Mouse (Mus musculus): ENCODE data around the gene Dmrt3. TPM values are rescaled to one million over a fixed set of nuclear protein-coding genes. Genes with fewer than 3 reads are reported as not detected.

The Dmrt3 gene
- not detected in 2 replicates for polyA plus RNA-seq (2015; fragmentation: Nextera tagmentation; extraction: Ambion mirVana)

DNA sequence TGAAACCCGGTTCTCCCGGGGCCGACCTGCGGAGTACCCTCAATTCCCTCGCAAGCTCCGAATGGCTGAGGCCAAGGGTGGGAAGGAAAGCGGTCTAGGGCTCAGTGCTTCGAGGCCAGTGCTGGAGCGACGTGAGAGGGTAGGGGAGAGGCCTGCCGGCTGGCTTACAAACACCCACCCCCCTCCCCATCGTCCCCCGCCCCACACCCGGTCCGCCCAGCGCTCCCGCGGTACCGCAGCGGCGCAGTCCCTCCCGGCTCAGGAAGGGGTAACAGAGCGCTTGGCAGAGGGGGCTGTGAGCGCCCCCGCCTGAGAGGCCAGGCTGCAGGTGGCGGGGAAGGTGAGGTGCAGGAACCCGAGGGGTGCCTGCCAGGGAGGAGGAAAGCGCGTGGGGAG is at the start of gene Dmrt3:
TSS of gene Dmrt3 (plus strand) at position 287 of the 396 bp plus-strand sequence.
- no peak within 1 kb of the TSS for H3K27ac ChIP-seq (replicated peaks)
- no peak for ATAC-seq (ENCODE audit: insufficient read depth)
- H3K9me3 ChIP-seq (replicated peaks) = no peaks in the 10 kb centered on the region
- peaks cover 99% of the 10 kb centered on the region for H3K27me3 ChIP-seq
- H3K36me3 ChIP-seq (replicated peaks) = no peaks in the 10 kb centered on the region
- H3K4me2 ChIP-seq = peak within 1 kb of the TSS; percentile 46
- H3K4me3 ChIP-seq (replicated peaks) = peak within 1 kb of the TSS; percentile 21
- H3K9ac ChIP-seq = no peak within 1 kb of the TSS
- H3K4me1 ChIP-seq (replicated peaks) = peaks cover 21% of the 10 kb centered on the region
- 1% methylated on average over 27 of the region's 29 CpGs for WGBS (ENCODE audit: insufficient replicate concordance)

DNA sequence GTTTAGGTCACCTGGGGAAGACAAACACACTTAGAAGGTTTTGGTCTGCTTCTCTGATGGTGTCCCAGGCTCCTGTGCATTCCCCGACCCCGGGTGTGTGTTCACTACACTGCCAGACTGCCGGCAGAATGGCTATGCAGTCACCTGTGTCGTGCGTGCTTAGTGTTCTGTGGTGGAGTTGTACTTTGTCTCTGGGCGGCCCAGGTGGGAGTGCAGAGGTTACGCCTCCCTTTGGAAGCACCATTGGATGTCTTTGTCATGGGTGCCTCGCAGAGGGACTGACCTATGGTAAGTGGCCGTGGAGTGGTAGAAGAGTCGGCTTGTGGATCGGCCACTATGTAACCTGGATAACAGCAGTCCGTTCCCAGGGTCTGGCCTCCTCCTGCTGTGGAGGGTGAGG is 45.7 kb upstream of the Dmrt3 start:
- 55% methylated on average over 12 of the region's 12 CpGs for WGBS (ENCODE audit: insufficient replicate concordance)
- Histone ChIP-seq H3K27me3 (no peaks in the 10 kb centered on the region), H3K9me3 (replicated peaks) (no peaks in the 10 kb centered on the region), H3K4me2 (no peak overlapping the region), H3K9ac (no peak overlapping the region), H3K4me3 (replicated peaks) (no peak overlapping the region), H3K36me3 (replicated peaks) (no peaks in the 10 kb centered on the region), H3K27ac (replicated peaks) (no peak overlapping the region), H3K4me1 (replicated peaks) (no peaks in the 10 kb centered on the region)
- no peak for ATAC-seq (ENCODE audit: insufficient read depth)

DNA sequence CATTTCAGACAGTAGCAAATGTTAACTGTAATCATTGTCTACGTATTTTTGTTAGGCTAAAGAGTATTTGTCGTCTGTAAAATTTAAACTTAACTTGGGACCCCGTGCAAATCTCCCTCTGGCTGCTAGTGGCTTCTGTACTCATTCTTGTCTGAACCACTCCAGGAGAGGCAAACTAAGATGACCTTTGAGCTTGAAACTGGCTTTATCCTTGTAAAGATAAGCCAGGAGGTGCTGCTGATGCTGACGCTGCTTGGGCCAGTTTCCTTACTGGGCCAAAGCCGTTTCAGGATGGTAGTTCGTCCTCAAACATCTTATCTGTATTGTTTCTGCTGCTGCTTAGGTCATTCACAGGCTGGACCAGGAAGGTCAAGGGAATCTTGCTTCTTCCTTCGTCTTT is 40.3 kb upstream of the Dmrt3 start:
- ATAC-seq (ENCODE audit: insufficient read depth) = no peak
- Histone ChIP-seq H3K27me3 (peaks cover 16% of the 10 kb centered on the region), H3K4me2 (no peak overlapping the region), H3K4me3 (replicated peaks) (no peak overlapping the region), H3K27ac (replicated peaks) (no peak overlapping the region), H3K9me3 (replicated peaks) (no peaks in the 10 kb centered on the region), H3K36me3 (replicated peaks) (no peaks in the 10 kb centered on the region), H3K4me1 (replicated peaks) (no peaks in the 10 kb centered on the region), H3K9ac (no peak overlapping the region)
- WGBS (ENCODE audit: insufficient replicate concordance) = 55% methylated on average over 7 of the region's 7 CpGs

DNA sequence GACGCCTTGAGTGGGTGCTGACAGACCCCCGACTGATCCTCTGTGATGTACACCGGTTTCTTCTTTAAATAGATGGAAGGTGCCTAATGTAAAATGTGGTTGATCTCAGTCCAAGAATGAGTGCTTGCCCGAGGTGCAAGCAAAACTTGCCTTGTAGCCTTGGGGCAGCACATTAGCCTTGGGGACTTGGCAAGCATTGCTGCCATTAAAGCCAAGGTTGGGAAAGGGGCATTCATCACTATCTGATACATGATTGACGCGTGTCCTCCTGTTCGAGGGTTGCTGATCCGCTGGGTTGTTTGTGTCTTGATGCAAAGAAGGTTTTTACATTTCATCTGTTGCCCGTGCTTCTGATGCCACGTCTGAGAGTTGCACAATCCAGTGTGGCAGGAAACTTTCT is 35.7 kb upstream of the Dmrt3 start:
- Histone ChIP-seq H3K4me2 (no peak overlapping the region), H3K27ac (replicated peaks) (no peak overlapping the region), H3K9ac (no peak overlapping the region), H3K4me3 (replicated peaks) (no peak overlapping the region), H3K9me3 (replicated peaks) (no peaks in the 10 kb centered on the region), H3K36me3 (replicated peaks) (no peaks in the 10 kb centered on the region), H3K4me1 (replicated peaks) (0 out of 2 replicates have a peak, but pooled peaks cover 3% of the 10 kb centered on the region), H3K27me3 (peaks cover 35% of the 10 kb centered on the region)
- no peak for ATAC-seq (ENCODE audit: insufficient read depth)
- WGBS (ENCODE audit: insufficient replicate concordance) = 37% methylated on average over 10 of the region's 10 CpGs

DNA sequence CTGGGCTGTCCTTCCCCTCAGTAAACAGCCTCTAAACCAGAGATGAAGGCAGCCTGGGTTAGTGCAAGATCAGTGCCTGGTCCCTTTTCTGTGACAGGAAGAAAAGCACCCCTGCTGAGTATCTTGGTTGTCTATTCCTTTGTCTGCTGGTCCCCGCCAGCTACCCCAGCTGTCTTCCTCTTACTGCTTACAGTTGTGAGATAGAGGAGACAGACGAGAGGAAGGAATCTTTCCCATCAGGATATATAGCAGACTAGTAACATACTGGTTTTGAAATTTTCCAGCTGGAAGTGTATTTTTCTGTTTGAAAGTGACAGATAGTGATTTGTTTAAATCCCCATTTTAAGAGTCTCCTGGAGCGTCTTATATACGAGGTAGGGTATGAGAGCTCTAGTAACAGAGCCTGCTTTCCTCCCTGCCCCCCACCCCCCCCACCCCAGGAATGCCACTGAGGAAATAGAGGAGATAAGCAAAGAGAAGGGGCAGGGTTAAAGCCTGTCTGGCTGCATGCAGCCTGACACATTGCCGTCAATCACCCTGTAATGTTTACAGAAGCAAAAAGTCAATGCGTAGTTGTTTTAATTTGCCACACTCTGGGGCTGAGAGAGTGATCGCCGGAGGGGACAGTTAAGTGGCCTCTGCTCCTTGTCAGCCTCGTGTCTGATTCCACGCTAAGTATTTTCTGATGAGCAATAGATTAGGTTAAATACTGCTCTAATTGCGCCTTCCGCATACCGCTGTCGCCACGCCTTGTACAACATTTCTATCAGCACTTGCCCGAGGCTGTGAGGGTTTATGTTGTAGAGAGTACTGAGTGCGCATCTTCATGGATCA is 34.9 kb upstream of the Dmrt3 start:
- H3K4me3 ChIP-seq (replicated peaks) = no peak overlapping the region
- WGBS (ENCODE audit: insufficient replicate concordance) = 10% methylated on average over 17 of the region's 17 CpGs

DNA sequence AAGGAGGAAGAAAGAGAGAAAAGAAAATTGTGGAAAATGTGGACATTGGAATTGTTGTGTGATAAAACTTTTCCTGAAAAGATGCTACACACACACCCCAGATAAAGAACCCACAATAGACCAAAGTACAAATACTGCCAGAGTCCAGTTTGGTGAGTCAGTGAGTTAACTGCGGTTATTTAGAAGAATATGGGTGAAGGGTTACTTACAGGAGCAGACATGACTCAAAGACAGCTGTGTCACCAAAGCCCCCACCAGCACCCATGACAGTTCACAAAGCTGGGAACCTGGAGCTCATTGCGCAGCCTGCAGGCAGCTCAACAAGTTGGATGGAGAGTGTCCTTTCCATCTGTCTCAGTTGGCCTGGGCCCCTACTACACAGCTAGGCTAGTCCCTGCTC is 31.7 kb upstream of the Dmrt3 start:
- WGBS (ENCODE audit: insufficient replicate concordance) = 87% methylated on average over 2 of the region's 2 CpGs
- no peaks in the 10 kb centered on the region for H3K36me3 ChIP-seq (replicated peaks)
- peaks cover 29% of the 10 kb centered on the region for H3K27me3 ChIP-seq
- H3K27ac ChIP-seq (replicated peaks) = no peak overlapping the region
- no peak overlapping the region for H3K9ac ChIP-seq
- no peak overlapping the region for H3K4me3 ChIP-seq (replicated peaks)
- 0 out of 2 replicates have a peak, but pooled peaks cover 3% of the 10 kb centered on the region for H3K4me1 ChIP-seq (replicated peaks)
- H3K4me2 ChIP-seq = no peak overlapping the region
- no peaks in the 10 kb centered on the region for H3K9me3 ChIP-seq (replicated peaks)
- ATAC-seq (ENCODE audit: insufficient read depth) = no peak

More for the DNA sequence above, 34.9 kb upstream of the Dmrt3 start:
- H3K4me1 ChIP-seq (replicated peaks) = 0 out of 2 replicates have a peak, but pooled peaks cover 3% of the 10 kb centered on the region
- peaks cover 35% of the 10 kb centered on the region for H3K27me3 ChIP-seq
- no peak overlapping the region for H3K9ac ChIP-seq
- H3K36me3 ChIP-seq (replicated peaks) = no peaks in the 10 kb centered on the region
- peak overlapping the region; percentile 13 for H3K4me2 ChIP-seq
- H3K9me3 ChIP-seq (replicated peaks) = no peaks in the 10 kb centered on the region
- ATAC-seq (ENCODE audit: insufficient read depth) = no peak
- no peak overlapping the region for H3K27ac ChIP-seq (replicated peaks)

DNA sequence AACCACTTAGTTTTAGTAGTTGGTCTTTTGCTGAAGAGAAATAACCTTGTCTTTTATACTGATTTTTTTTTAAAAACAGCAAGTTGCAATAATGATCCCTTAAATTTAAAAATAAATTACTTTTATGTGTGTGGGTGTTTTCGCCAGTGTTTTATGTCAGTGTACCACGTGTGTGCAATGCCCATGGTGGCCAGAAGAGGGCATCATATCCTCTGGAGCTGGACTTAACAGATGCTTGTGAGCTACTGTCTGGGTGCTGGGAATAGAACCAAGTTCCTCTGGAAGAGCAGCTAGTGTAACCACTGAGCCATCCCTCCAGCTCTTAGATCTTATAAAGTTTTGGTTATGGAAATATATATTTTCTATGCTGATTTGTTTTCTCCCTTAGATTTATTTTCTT is 30.7 kb upstream of the Dmrt3 start:
- Histone ChIP-seq H3K9ac (no peak overlapping the region), H3K9me3 (replicated peaks) (no peaks in the 10 kb centered on the region), H3K4me2 (no peak overlapping the region), H3K27ac (replicated peaks) (no peak overlapping the region), H3K36me3 (replicated peaks) (no peaks in the 10 kb centered on the region), H3K4me1 (replicated peaks) (0 out of 2 replicates have a peak, but pooled peaks cover 3% of the 10 kb centered on the region), H3K4me3 (replicated peaks) (no peak overlapping the region), H3K27me3 (peaks cover 23% of the 10 kb centered on the region)
- ATAC-seq (ENCODE audit: insufficient read depth) = no peak
- WGBS (ENCODE audit: insufficient replicate concordance) = 71% methylated on average over 2 of the region's 2 CpGs

DNA sequence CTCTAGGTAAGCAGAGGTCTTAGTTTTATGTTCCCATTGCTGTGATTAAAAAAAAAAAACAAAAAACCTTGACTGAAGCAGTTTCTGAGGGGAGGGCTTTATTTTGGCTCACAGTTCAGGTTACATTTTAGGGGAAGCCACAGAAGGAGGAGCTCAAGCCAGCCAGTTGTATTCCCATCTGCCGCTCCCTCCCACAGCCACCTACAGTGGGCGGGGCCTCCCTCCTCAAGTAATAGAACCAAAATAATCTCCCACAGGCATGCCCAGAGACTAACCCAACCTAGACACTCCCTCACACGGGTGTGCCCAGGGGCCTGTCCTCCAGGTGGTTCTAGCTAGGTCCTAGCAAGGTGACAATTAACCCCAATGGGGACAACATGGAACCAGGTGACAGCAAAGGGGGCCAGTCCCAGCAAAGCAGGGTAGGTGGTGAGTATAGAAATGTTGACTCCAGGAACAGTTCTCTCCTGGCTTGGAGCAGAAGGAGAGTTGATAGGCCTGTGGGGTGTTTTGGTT is 12.3 kb upstream of the Dmrt3 start:
- Histone ChIP-seq H3K9me3 (replicated peaks) (no peaks in the 10 kb centered on the region), H3K4me3 (replicated peaks) (no peak overlapping the region), H3K9ac (no peak overlapping the region), H3K4me2 (no peak overlapping the region), H3K36me3 (replicated peaks) (no peaks in the 10 kb centered on the region), H3K4me1 (replicated peaks) (no peaks in the 10 kb centered on the region), H3K27ac (replicated peaks) (no peak overlapping the region), H3K27me3 (peaks cover 60% of the 10 kb centered on the region)
- 43% methylated on average over 3 of the region's 3 CpGs for WGBS (ENCODE audit: insufficient replicate concordance)
- ATAC-seq (ENCODE audit: insufficient read depth) = no peak

DNA sequence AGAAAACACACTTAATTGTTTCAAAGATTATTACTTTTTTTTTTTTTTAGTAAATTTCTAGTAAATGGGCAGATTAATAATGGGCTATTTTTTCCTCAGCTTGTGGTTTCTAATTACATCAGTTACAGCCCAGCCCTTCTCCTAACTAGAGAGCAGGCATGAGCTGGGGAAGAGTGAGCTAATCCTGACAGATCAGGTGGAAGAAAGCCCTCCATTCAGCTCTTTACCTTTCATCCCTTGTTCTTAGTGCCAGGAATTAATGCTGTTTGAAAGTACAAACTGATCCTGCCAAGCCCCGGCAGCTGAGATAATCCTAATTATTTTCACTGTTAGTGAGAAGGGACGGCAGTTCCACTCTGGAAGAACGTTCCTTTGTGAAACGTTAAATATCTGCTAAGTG is 11.5 kb upstream of the Dmrt3 start:
- 13% methylated on average over 4 of the region's 4 CpGs for WGBS (ENCODE audit: insufficient replicate concordance)
- H3K9me3 ChIP-seq (replicated peaks) = no peaks in the 10 kb centered on the region
- no peak overlapping the region for H3K4me2 ChIP-seq
- H3K36me3 ChIP-seq (replicated peaks) = no peaks in the 10 kb centered on the region
- no peak for ATAC-seq (ENCODE audit: insufficient read depth)
- no peak overlapping the region for H3K27ac ChIP-seq (replicated peaks)
- H3K9ac ChIP-seq = no peak overlapping the region
- no peak overlapping the region for H3K4me3 ChIP-seq (replicated peaks)
- no peaks in the 10 kb centered on the region for H3K4me1 ChIP-seq (replicated peaks)
- H3K27me3 ChIP-seq = peaks cover 66% of the 10 kb centered on the region

DNA sequence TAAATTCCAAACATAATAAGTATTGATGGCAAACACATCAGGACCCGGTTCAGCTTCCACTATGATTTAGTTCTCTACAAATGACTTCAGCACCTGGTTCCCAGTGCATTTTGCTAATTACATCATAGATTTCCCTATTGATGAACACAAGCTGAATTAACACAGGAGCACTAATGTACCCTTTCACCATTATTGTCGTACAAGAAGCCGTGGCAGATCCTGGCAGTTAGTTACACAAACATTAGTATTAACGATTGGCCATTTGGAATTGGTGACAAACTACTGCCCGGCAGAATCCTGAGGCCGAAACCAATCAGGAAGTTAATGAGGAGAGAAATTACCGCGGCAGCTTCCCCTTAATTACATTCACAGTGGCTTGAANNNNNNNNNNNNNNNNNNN is 8.1 kb upstream of the Dmrt3 start:
- WGBS (ENCODE audit: insufficient replicate concordance) = 3% methylated on average over 8 of the region's 8 CpGs
- H3K27me3 ChIP-seq = peaks cover 90% of the 10 kb centered on the region

DNA sequence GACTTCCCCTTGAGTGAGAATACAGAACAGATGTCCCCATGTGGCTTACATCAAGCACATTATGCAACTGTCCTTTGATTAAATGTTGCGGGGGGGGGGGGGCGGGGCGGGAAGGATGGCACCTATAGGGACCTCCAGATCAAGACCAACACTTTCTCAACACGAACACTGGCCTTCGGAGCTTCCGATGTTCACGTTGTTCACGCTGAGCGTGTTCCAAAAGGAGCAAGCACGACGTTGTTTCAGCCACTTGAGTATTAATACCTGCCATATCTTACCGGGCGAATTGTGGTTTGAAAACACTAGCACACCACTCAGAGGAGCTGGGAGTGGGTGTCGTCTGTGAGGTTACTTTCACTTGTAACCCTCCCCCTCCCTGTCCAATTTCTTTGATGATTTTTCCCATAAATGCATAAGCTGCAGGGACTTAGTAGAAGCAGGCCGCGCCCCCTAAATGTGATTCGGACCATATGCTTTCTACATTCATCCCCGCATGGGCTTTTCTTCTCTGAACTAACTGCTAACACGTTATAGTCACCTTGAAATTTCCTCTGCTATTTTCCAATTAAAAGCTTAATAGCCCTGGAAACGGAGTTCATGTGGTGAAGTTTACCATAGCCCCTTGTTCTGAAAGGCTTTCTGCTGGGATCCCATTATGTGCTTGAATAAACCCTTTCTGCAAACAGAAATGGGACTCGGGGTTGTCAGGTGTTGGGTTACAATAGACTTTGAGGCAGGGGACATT is 2.5 kb upstream of the Dmrt3 start:
- Histone ChIP-seq H3K9ac (no peak overlapping the region), H3K27me3 (peaks cover 100% of the 10 kb centered on the region), H3K36me3 (replicated peaks) (no peaks in the 10 kb centered on the region), H3K27ac (replicated peaks) (no peak overlapping the region), H3K4me3 (replicated peaks) (no peak overlapping the region), H3K9me3 (replicated peaks) (no peaks in the 10 kb centered on the region), H3K4me2 (no peak overlapping the region), H3K4me1 (replicated peaks) (peaks cover 21% of the 10 kb centered on the region)
- no peak for ATAC-seq (ENCODE audit: insufficient read depth)
- 2% methylated on average over 21 of the region's 21 CpGs for WGBS (ENCODE audit: insufficient replicate concordance)

More for the DNA sequence above, 8.1 kb upstream of the Dmrt3 start:
- Histone ChIP-seq H3K4me1 (replicated peaks) (0 out of 2 replicates have a peak, but pooled peaks cover 8% of the 10 kb centered on the region), H3K27ac (replicated peaks) (no peak overlapping the region), H3K9ac (no peak overlapping the region), H3K4me3 (replicated peaks) (no peak overlapping the region), H3K4me2 (no peak overlapping the region), H3K9me3 (replicated peaks) (no peaks in the 10 kb centered on the region), H3K36me3 (replicated peaks) (no peaks in the 10 kb centered on the region)
- no peak for ATAC-seq (ENCODE audit: insufficient read depth)

Data from liver, embryonic 15.5 days (tissue).